Mouse (Mus musculus): ENCODE results near the gene Msmb. TPM values are rescaled to one million over a fixed set of nuclear protein-coding genes. Genes with fewer than 3 reads are reported as not detected.

Gene Msmb
- polyA plus RNA-seq, 1 experiment: not detected

DNA sequence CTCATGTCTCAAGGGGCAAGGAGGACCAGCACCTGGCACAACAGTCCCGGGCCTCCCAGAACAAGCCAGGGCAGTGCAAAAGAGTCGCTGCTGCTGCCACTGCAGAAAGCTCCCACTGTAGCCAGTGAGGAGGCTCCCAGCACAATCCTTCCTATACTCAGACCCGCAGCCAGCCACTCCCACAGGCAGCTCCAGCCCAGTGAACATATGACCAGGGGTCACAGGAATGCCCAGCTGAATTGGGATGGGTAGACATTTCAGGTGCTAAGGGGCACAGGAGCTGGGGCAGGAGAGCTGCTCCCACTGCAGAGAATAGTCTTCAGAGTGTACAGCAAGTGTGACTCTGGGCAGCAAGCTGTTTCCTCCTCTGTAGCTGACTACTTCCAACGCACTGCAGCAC, 3.6 kb downstream of the Msmb start:
- TF ChIP-seq MAX (IDR thresholded peaks at IDR 0.05; ENCODE audit: low read depth) (no peak), REST (IDR thresholded peaks at IDR 0.05; ENCODE audit: insufficient read depth, insufficient read length) (no peak), SRF (IDR thresholded peaks at IDR 0.05; ENCODE audit: control insufficient read depth, insufficient read length, low read depth) (no peak)
- Histone ChIP-seq H3K4me2 (ENCODE audit: low read depth) (no peak overlapping the region), H3K79me2 (ENCODE audit: control insufficient read depth, insufficient read depth) (no peaks in the 10 kb centered on the region)

DNA sequence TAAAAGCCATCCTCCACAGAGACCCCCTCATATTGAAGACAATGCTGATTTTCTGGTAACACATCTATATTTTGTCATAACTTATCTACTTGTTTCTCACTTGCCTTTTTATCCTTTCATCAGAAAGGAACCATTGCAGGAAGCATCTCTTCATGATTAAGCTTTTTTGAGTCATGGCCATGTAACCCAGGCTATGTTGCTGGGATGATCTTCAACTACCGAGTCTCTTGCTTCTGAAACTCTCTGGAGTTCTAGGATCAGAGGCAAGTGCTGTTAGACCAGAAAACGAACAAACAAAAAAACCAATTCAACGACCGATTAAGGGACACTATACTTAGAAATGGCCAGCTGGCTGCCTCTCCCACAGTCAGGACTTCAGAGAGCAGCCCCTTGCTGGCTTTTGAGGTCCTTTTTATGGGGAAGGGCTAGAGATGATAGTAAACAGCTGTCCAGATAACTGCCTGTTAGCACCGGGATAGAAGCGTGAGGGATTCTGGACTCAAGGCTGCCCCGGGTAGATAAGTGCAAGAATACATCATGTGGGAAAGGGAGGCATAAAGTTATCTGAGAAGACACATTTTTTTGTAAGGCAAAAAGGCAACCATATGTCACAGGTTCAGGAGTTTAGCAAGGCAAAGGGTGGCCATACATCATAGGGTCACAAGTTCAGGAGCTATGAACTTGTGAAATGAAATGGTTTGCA, 4.1 kb downstream of the Msmb start:
- H3K4me2 ChIP-seq (ENCODE audit: low read depth): no peak overlapping the region
- peaks cover 16% of the 10 kb centered on the region for H3K27me3 ChIP-seq (ENCODE audit: control insufficient read depth, insufficient read depth, insufficient read length)
- H3K79me2 ChIP-seq (ENCODE audit: control insufficient read depth, insufficient read depth): no peaks in the 10 kb centered on the region
- TF ChIP-seq USF1 (IDR thresholded peaks at IDR 0.05; ENCODE audit: low read depth) (no peak), MYOD1 (IDR thresholded peaks at IDR 0.05; ENCODE audit: control insufficient read depth in 1 of 3, insufficient read length in 2 of 3, low read depth in 2 of 3) (no peak), CEBPB (IDR thresholded peaks at IDR 0.05; ENCODE audit: insufficient read depth, poor library complexity, severe bottlenecking) (no peak), MYOG (IDR thresholded peaks at IDR 0.05; ENCODE audit: control insufficient read depth in 1 of 3, insufficient read depth in 1 of 3, insufficient read length in 2 of 3, low read depth in 2 of 3) (no peak), TCF3 (IDR thresholded peaks at IDR 0.05; ENCODE audit: insufficient read length, low read depth) (no peak), POLR2AphosphoS2 (IDR thresholded peaks at IDR 0.05; ENCODE audit: insufficient read length, low read depth) (no peak), POLR2A (IDR thresholded peaks at IDR 0.05; ENCODE audit: insufficient read length, low read depth) (no peak), REST (IDR thresholded peaks at IDR 0.05; ENCODE audit: insufficient read depth, insufficient read length) (no peak), E2F4 (IDR thresholded peaks at IDR 0.05; ENCODE audit: insufficient read depth) (no peak), MAX (IDR thresholded peaks at IDR 0.05; ENCODE audit: low read depth) (no peak), SRF (IDR thresholded peaks at IDR 0.05; ENCODE audit: control insufficient read depth, insufficient read length, low read depth) (no peak), TCF12 (IDR thresholded peaks at IDR 0.05; ENCODE audit: insufficient read depth, poor library complexity, severe bottlenecking) (no peak)
- no peak overlapping the region for H3ac ChIP-seq (ENCODE audit: control insufficient read depth, insufficient read length)
- no peak overlapping the region for H3K4me3 ChIP-seq
- H3K36me3 ChIP-seq (ENCODE audit: control insufficient read depth, insufficient read depth): no peaks in the 10 kb centered on the region

More for the DNA sequence above, 3.6 kb downstream of the Msmb start:
- peaks cover 16% of the 10 kb centered on the region for H3K27me3 ChIP-seq (ENCODE audit: control insufficient read depth, insufficient read depth, insufficient read length)
- H3ac ChIP-seq (ENCODE audit: control insufficient read depth, insufficient read length): no peak overlapping the region
- no peak overlapping the region for H3K4me3 ChIP-seq
- H3K36me3 ChIP-seq (ENCODE audit: control insufficient read depth, insufficient read depth): no peaks in the 10 kb centered on the region

DNA sequence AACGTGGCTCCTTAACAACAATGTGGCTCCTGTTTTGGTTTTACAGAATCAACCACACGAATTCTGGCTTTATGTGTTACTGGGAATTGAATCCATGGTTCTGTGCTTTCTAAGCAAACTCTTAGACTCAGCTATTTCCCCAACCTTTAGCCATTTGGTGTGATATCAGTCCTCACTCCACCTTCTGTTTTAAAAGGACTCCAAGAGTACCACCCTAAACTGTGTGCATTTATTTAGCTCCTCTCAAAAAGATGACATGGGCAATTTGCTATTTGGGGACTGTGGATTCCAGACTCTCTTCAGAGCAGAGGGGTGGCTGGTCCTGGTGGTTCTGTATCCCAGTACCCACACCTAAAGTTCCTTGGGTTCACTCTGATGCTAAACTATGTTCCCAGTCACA, 4.8 kb downstream of the Msmb start:
- H3ac ChIP-seq (ENCODE audit: control insufficient read depth, insufficient read length): no peak overlapping the region
- no peak for TF ChIP-seq MAX (IDR thresholded peaks at IDR 0.05; ENCODE audit: low read depth)
- TF ChIP-seq E2F4 (IDR thresholded peaks at IDR 0.05; ENCODE audit: insufficient read depth): no peak
- TF ChIP-seq USF1 (IDR thresholded peaks at IDR 0.05; ENCODE audit: low read depth): no peak
- TF ChIP-seq MYOG (IDR thresholded peaks at IDR 0.05; ENCODE audit: control insufficient read depth in 1 of 3, insufficient read depth in 1 of 3, insufficient read length in 2 of 3, low read depth in 2 of 3): no peak
- no peak for TF ChIP-seq TCF3 (IDR thresholded peaks at IDR 0.05; ENCODE audit: insufficient read length, low read depth)
- TF ChIP-seq CEBPB (IDR thresholded peaks at IDR 0.05; ENCODE audit: insufficient read depth, poor library complexity, severe bottlenecking): no peak
- no peak for TF ChIP-seq TCF12 (IDR thresholded peaks at IDR 0.05; ENCODE audit: insufficient read depth, poor library complexity, severe bottlenecking)
- no peak for TF ChIP-seq SRF (IDR thresholded peaks at IDR 0.05; ENCODE audit: control insufficient read depth, insufficient read length, low read depth)
- TF ChIP-seq MYOD1 (IDR thresholded peaks at IDR 0.05; ENCODE audit: control insufficient read depth in 1 of 3, insufficient read length in 2 of 3, low read depth in 2 of 3): no peak
- TF ChIP-seq REST (IDR thresholded peaks at IDR 0.05; ENCODE audit: insufficient read depth, insufficient read length): no peak
- no peak for TF ChIP-seq POLR2A (IDR thresholded peaks at IDR 0.05; ENCODE audit: insufficient read length, low read depth)
- no peak for TF ChIP-seq POLR2AphosphoS2 (IDR thresholded peaks at IDR 0.05; ENCODE audit: insufficient read length, low read depth)
- peaks cover 20% of the 10 kb centered on the region for H3K27me3 ChIP-seq (ENCODE audit: control insufficient read depth, insufficient read depth, insufficient read length)

DNA sequence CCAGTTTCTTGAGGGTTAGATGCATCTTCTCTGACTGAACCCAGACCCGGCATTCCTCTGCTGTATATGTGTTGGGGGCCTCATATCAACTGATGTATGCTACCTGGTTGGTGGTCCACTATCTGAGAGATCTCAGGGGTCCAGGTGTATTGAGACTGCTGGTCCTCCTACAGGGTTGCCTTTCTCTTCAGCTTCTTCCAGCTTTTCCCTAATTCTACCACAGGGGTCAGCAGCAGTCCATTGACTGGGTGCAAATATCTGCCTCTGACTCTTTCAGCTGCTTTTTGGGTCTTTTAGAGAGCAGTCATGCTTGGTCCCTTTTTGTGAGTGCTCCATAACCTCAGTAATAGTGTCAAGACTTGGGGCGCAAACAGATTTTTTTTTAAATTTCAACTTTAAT, 9.0 kb downstream of the Msmb start:
- H3K27me3 ChIP-seq (ENCODE audit: control insufficient read depth, insufficient read depth, insufficient read length): peaks cover 25% of the 10 kb centered on the region
- H3K4me2 ChIP-seq (ENCODE audit: low read depth): no peak overlapping the region
- H3ac ChIP-seq (ENCODE audit: control insufficient read depth, insufficient read length): no peak overlapping the region
- no peaks in the 10 kb centered on the region for H3K36me3 ChIP-seq (ENCODE audit: control insufficient read depth, insufficient read depth)
- H3K4me3 ChIP-seq: no peak overlapping the region
- TF ChIP-seq MYOG (IDR thresholded peaks at IDR 0.05; ENCODE audit: control insufficient read depth in 1 of 3, insufficient read depth in 1 of 3, insufficient read length in 2 of 3, low read depth in 2 of 3) (no peak), CEBPB (IDR thresholded peaks at IDR 0.05; ENCODE audit: insufficient read depth, poor library complexity, severe bottlenecking) (no peak), POLR2A (IDR thresholded peaks at IDR 0.05; ENCODE audit: insufficient read length, low read depth) (no peak), TCF12 (IDR thresholded peaks at IDR 0.05; ENCODE audit: insufficient read depth, poor library complexity, severe bottlenecking) (no peak), TCF3 (IDR thresholded peaks at IDR 0.05; ENCODE audit: insufficient read length, low read depth) (no peak), POLR2AphosphoS2 (IDR thresholded peaks at IDR 0.05; ENCODE audit: insufficient read length, low read depth) (no peak), MAX (IDR thresholded peaks at IDR 0.05; ENCODE audit: low read depth) (no peak)
- H3K79me2 ChIP-seq (ENCODE audit: control insufficient read depth, insufficient read depth): no peaks in the 10 kb centered on the region

More for the DNA sequence above, 4.8 kb downstream of the Msmb start:
- Histone ChIP-seq H3K36me3 (ENCODE audit: control insufficient read depth, insufficient read depth) (no peaks in the 10 kb centered on the region), H3K79me2 (ENCODE audit: control insufficient read depth, insufficient read depth) (no peaks in the 10 kb centered on the region), H3K4me2 (ENCODE audit: low read depth) (no peak overlapping the region), H3K4me3 (no peak overlapping the region)
